34 mouse cellular contexts compared by ENCODE assay signal in the genomic region with DNA sequence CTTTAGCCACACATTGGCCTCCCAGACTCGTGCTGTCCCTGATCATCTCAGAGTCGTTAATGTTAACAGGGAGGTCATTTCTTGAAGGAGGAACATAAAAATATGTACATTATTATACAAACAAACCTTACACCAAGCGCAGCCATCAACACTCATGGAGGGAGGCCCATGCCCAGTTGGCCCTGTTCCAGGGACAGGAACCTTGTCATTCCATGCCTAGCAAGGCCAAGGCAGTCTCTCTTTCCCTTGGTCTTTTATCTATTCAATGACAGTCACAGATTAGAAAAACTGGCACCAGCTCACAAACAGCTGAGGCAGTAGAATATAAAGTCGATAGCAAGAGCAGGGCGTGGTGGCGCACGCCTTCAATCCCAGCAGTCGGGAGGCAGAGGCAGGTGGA. TPM values are rescaled to one million over a fixed set of nuclear protein-coding genes. Genes with fewer than 3 reads are reported as not detected.
A peak's percentile ranks its signal among the peaks of the same experiment; 100 is the strongest.
DNase-seq lines count a peak whose midpoint lies in the region; ATAC-seq and TF ChIP-seq lines count a peak whose summit lies in the region.
"Had no signal": no experiment of that assay in that cellular context is flagged by ENCODE, and none has a peak within 500 bp of the region (broad histone marks: within the 10 kb centered on the region; RNA-seq: fewer than 3 reads in every experiment).

No protein-coding gene starts in this region.

- H3K4me3 ChIP-seq in kidney, embryonic 16.5 days (ENCODE audit: low read length), result no peak overlapping the region
- no peak overlapping the region for H3K4me3 ChIP-seq in kidney, adult 2 months (ENCODE audit: insufficient read depth, low read depth, low read length)
- H3K4me3 ChIP-seq: embryonic facial prominence, embryonic 12.5 days; hindbrain, embryonic 10.5 days; hindbrain, embryonic 15.5 days; kidney, embryonic 15.5 days; limb, embryonic 12.5 days; liver, embryonic 15.5 days had no signal

- no peak for TF ChIP-seq POLR2A in kidney, adult 2 months (IDR thresholded peaks at IDR 0.05; ENCODE audit: low read depth, low read length)

- ATAC-seq in kidney, embryonic 16.5 days (ENCODE audit: low FRiP score, low TSS enrichment), result no peak
- ATAC-seq: forebrain, embryonic 14.5 days; inflammation-experienced regulatory T-cells, adult 6 months; midbrain, embryonic 16.5 days; Patski had no signal

- H3K27ac ChIP-seq in kidney, embryonic 16.5 days (ENCODE audit: low read length), result no peak overlapping the region
- H3K27ac ChIP-seq in kidney, adult 2 months (ENCODE audit: insufficient read depth, low read depth, low read length), result no peak overlapping the region
- H3K27ac ChIP-seq: embryonic facial prominence, embryonic 12.5 days; hindbrain, embryonic 10.5 days; hindbrain, embryonic 15.5 days; kidney, embryonic 15.5 days; limb, embryonic 12.5 days; liver, embryonic 15.5 days had no signal

- whole genome bisulfite sequencing in kidney, embryonic 16.5 days, result 89% methylated on average over 8 of the region's 8 CpGs
- WGBS in kidney, adult 2 months, result 93% methylated on average over 8 of the region's 8 CpGs

- H3K4me1 ChIP-seq in kidney, embryonic 16.5 days (ENCODE audit: insufficient read depth, low read length), result no peaks in the 10 kb centered on the region
- peaks cover 8% of the 10 kb centered on the region for H3K4me1 ChIP-seq in kidney, adult 2 months (ENCODE audit: control insufficient read depth, insufficient read depth, low read length)
- H3K4me1 ChIP-seq: hindbrain, embryonic 15.5 days; limb, embryonic 12.5 days; liver, embryonic 15.5 days had no signal

- no peaks in the 10 kb centered on the region for H3K36me3 ChIP-seq in kidney, embryonic 16.5 days (ENCODE audit: insufficient read depth, low read length)
- H3K36me3 ChIP-seq in kidney, adult 2 months (ENCODE audit: control insufficient read depth, insufficient read depth, low read length), result no peaks in the 10 kb centered on the region
- H3K36me3 ChIP-seq: embryonic facial prominence, embryonic 12.5 days; G1E; hindbrain, embryonic 10.5 days; hindbrain, embryonic 15.5 days; kidney, embryonic 15.5 days; limb, embryonic 12.5 days; liver, embryonic 15.5 days had no signal

- no peak overlapping the region for H3K9ac ChIP-seq in kidney, embryonic 16.5 days (replicated peaks; ENCODE audit: low read length)
- H3K9ac ChIP-seq: embryonic facial prominence, embryonic 12.5 days; hindbrain, embryonic 15.5 days; kidney, embryonic 15.5 days; limb, embryonic 12.5 days; liver, embryonic 15.5 days; lung, embryonic 14.5 days had no signal

- H3K27me3 ChIP-seq in kidney, embryonic 16.5 days (ENCODE audit: insufficient read depth, low read length), result no peaks in the 10 kb centered on the region
- H3K27me3 ChIP-seq in kidney, adult 2 months (replicated peaks; ENCODE audit: control insufficient read depth, insufficient read depth, low read length), result no peaks in the 10 kb centered on the region
- H3K27me3 ChIP-seq: embryonic facial prominence, embryonic 12.5 days; hindbrain, embryonic 15.5 days; kidney, embryonic 15.5 days; limb, embryonic 12.5 days; liver, embryonic 15.5 days; Patski had no signal

- DNase-seq in ovary, postnatal 36 days (ENCODE audit: low spot score), result peak; percentile 46
- no peak for DNase-seq in ovary, postnatal 10 days (ENCODE audit: low spot score)
- peak; percentile 83 to 90 for DNase-seq in adrenal gland, adult (ENCODE audit: inconsistent age in 2 of 2, low spot score in 1 of 2)
- DNase-seq in adrenal gland, postnatal 14 days, result peak; percentile 89
- DNase-seq in kidney, postnatal 14 days, result no peak
- no peak for DNase-seq in kidney, adult 2 months
- DNase-seq: B cell, adult 2 months; cerebellum, adult 11 months; cerebellum, adult 9-10 months; cerebellum, postnatal 36 days; embryo, embryonic 11 days; gastrocnemius, postnatal 25 days; heart, adult 18-20 months; heart, postnatal 14 days; kidney, adult 11 months; kidney, postnatal 4 days; lung, embryonic 14.5 days; lung, postnatal 36 days; retina, postnatal 1 day; right cerebral cortex, postnatal 14 days; thymus, postnatal 14 days had no signal

- H3K9me3 ChIP-seq in kidney, embryonic 16.5 days (ENCODE audit: low read length), result no peaks in the 10 kb centered on the region
- H3K9me3 ChIP-seq: embryonic facial prominence, embryonic 12.5 days; G1E; hindbrain, embryonic 10.5 days; hindbrain, embryonic 15.5 days; kidney, embryonic 15.5 days; limb, embryonic 12.5 days; liver, embryonic 15.5 days had no signal

- TF ChIP-seq CTCF in kidney, adult 2 months (conservative IDR thresholded peaks at IDR 0.05; ENCODE audit: insufficient read depth, insufficient read length, low read depth, low read length), result no peak

- no peak overlapping the region for H3K4me2 ChIP-seq in kidney, embryonic 16.5 days (replicated peaks; ENCODE audit: low read depth, low read length)
- H3K4me2 ChIP-seq: embryonic facial prominence, embryonic 12.5 days; hindbrain, embryonic 15.5 days; kidney, embryonic 15.5 days; limb, embryonic 12.5 days; liver, embryonic 15.5 days; lung, embryonic 14.5 days; midbrain, embryonic 11.5 days had no signal

RNA-seq across cellular contexts. Expression of a gene that starts 24.4 kb away (rescaled TPM):
- total RNA-seq in adrenal gland, postnatal 14 days (2021), result 61.6 and 62.7 TPM in 2 replicates
- 119 and 121 TPM in 2 replicates for polyA plus RNA-seq in kidney, embryonic 16.5 days (2015; fragmentation: Nextera tagmentation; extraction: Ambion mirVana)
- polyA plus RNA-seq in kidney, adult 2 months (2012; rRNA removed), result 30.4 and 33.9 TPM in 2 replicates

RNA-seq across cellular contexts. Expression of a gene that starts 42.6 kb away (rescaled TPM):
- total RNA-seq in adrenal gland, postnatal 14 days (2021), result 43.3 and 43.8 TPM in 2 replicates
- 20.6 and 31.7 TPM in 2 replicates for polyA plus RNA-seq in kidney, embryonic 16.5 days (2015; fragmentation: Nextera tagmentation; extraction: Ambion mirVana)
- 33.5 and 37.4 TPM in 2 replicates for polyA plus RNA-seq in kidney, adult 2 months (2012; rRNA removed)

RNA-seq across cellular contexts. Expression of a gene that starts 48.0 kb away (rescaled TPM):
- 48.2 and 50.7 TPM in 2 replicates for total RNA-seq in adrenal gland, postnatal 14 days (2021)
- 66.9 and 68.1 TPM in 2 replicates for polyA plus RNA-seq in kidney, embryonic 16.5 days (2015; fragmentation: Nextera tagmentation; extraction: Ambion mirVana)
- 56.0 and 73.1 TPM in 2 replicates for polyA plus RNA-seq in kidney, adult 2 months (2012; rRNA removed)

Comparison
In these comparisons a context has a peak if more than half of its experiments do, and no peak if none do; other contexts are left out.
1. DNase-seq: peak in ovary, postnatal 36 days (single experiment), adrenal gland, adult (2 of 2) and adrenal gland, postnatal 14 days (single experiment); none in ovary, postnatal 10 days (single experiment), kidney, postnatal 14 days (single experiment) and kidney, adult 2 months (single experiment).